Mouse (Mus musculus): ENCODE data around the gene Nr1i2. TPM values are rescaled to one million over a fixed set of nuclear protein-coding genes. Genes with fewer than 3 reads are reported as not detected.

Nr1i2 gene
- polyA plus RNA-seq, 1 experiment: 0.22 TPM

DNA sequence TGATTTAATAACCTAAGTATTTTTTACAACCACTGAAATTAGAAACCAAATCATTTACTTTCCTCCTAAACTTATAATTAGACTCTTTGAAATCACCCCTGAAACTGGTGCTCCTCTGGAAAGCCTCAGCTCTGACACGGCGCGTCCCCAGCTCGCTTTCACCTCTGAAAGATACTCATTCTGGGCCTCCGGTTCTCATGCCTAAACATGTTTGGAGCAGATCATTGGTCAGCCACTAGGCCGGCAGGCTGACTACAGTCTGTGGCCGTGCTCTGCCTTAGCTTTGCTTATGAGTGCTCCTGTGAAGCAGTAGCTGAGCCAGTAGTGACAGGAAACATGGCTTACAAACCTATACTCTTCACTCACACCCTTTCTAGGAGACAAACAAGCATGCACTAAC is 89.4 kb downstream of the Nr1i2 start:
- no peak overlapping the region for H3K27ac ChIP-seq (ENCODE audit: control insufficient read depth, insufficient read depth, low read depth, low read length)
- no peak overlapping the region for H3K4me3 ChIP-seq (ENCODE audit: control insufficient read depth, low read depth, low read length)
- H3K4me1 ChIP-seq (ENCODE audit: control insufficient read depth, insufficient read depth, low read length): no peaks in the 10 kb centered on the region
- H3K36me3 ChIP-seq (ENCODE audit: control insufficient read depth, insufficient read depth, low read length): no peaks in the 10 kb centered on the region
- H3K27me3 ChIP-seq (ENCODE audit: control insufficient read depth, insufficient read depth, low read length): no peaks in the 10 kb centered on the region
- TF ChIP-seq POLR2A (IDR thresholded peaks at IDR 0.05; ENCODE audit: control insufficient read depth, low read depth, low read length): no peak
- TF ChIP-seq CTCF (IDR thresholded peaks at IDR 0.05; ENCODE audit: control insufficient read depth, insufficient read depth, insufficient replicate concordance, low read depth, low read length): no peak

Other genes with a start within 250 kb of the Nr1i2 start
- 99.8 and 129 TPM in 2 replicates for gene Gsk3b, start 205.8 kb downstream of the Nr1i2 start, polyA plus RNA-seq (2012; rRNA removed)
- 22.4 and 23.4 TPM in 2 replicates for gene Maats1, start 47.3 kb upstream of the Nr1i2 start, polyA plus RNA-seq (2012; rRNA removed)
- 53.2 and 68.3 TPM in 2 replicates for gene Cox17, start 52.2 kb upstream of the Nr1i2 start, polyA plus RNA-seq (2012; rRNA removed)
- gene Gm21987, start 52.2 kb upstream of the Nr1i2 start, polyA plus RNA-seq (2012; rRNA removed): not detected in 2 replicates
- 1.4 and 2.0 TPM in 2 replicates for gene Popdc2, start 67.4 kb upstream of the Nr1i2 start, polyA plus RNA-seq (2012; rRNA removed)
- 3.7 and 4.7 TPM in 2 replicates for gene Pla1a, start 138.3 kb upstream of the Nr1i2 start, polyA plus RNA-seq (2012; rRNA removed)
- gene Adprh, start 157.9 kb upstream of the Nr1i2 start, polyA plus RNA-seq (2012; rRNA removed): 19.2 and 21.7 TPM in 2 replicates
- 0.08 and 0.10 TPM in 2 replicates for gene Cd80, start 160.7 kb upstream of the Nr1i2 start, polyA plus RNA-seq (2012; rRNA removed)
- gene Timmdc1, start 227.8 kb upstream of the Nr1i2 start, polyA plus RNA-seq (2012; rRNA removed): 5.3 and 6.4 TPM in 2 replicates

Data from testis, adult 2 months (tissue).